8 mouse cellular contexts compared by ENCODE assay signal in the genomic region with DNA sequence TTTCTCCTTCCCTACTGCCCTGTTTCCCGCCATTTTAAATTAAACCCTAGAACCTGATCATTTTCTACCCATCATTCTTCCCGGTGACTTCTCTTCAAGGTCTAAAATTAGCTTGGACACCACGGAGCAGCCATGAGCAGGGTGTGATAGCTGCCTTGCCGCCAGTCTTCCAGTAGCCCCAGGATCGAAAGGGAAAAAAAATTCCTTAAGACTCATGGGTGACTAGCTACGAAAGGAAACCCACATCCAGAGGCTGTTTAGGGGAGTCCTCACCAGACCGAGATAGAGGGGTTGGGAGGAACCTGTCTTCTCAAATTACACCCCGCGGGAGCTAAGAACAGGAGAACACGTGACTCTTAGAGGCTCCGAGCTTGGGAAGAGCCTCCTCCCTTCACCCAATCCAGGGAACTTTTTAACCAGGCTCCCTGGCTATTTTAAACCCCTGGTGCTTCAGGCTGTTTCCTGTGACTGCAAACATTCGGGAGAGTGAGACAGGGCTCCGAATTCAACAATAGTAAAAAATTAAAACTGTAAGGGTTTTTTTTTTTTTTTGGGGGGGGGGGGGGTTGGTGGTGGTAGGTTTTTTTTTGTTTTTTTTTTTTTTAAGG. TPM values are rescaled to one million over a fixed set of nuclear protein-coding genes. Genes with fewer than 3 reads are reported as not detected.
DNase-seq lines count a peak whose midpoint lies in the region; ATAC-seq and TF ChIP-seq lines count a peak whose summit lies in the region.

No protein-coding gene starts in this region.

- no peaks in the 10 kb centered on the region for H3K9me3 ChIP-seq in forebrain, embryonic 11.5 days (ENCODE audit: control insufficient read depth, low read length)
- H3K9me3 ChIP-seq in hindbrain, embryonic 11.5 days (ENCODE audit: control insufficient read depth, low read length) = no peaks in the 10 kb centered on the region
- H3K9me3 ChIP-seq in limb, embryonic 14.5 days (ENCODE audit: control insufficient read depth, low read length) = no peaks in the 10 kb centered on the region
- H3K9me3 ChIP-seq in midbrain, embryonic 13.5 days = no peaks in the 10 kb centered on the region

- peak overlapping the region; percentile 25 for H3K4me3 ChIP-seq in forebrain, embryonic 11.5 days (ENCODE audit: low read depth, low read length)
- H3K4me3 ChIP-seq in hindbrain, embryonic 11.5 days (ENCODE audit: low read depth, low read length) = peak overlapping the region; percentile 23; the same call in 1 of the 2 replicates
- H3K4me3 ChIP-seq in limb, embryonic 14.5 days (replicated peaks; ENCODE audit: low read length) = peak overlapping the region; percentile 35
- peak overlapping the region; percentile 27 for H3K4me3 ChIP-seq in midbrain, embryonic 13.5 days (replicated peaks)

- 0 out of 2 replicates have a peak overlapping the region, but pooled peaks have one; percentile 12 for H3K27ac ChIP-seq in forebrain, embryonic 11.5 days (ENCODE audit: low read depth, low read length)
- no peak overlapping the region for H3K27ac ChIP-seq in hindbrain, embryonic 11.5 days (ENCODE audit: low read depth, low read length)
- peak overlapping the region; percentile 6; the same call in 1 of the 2 replicates for H3K27ac ChIP-seq in limb, embryonic 14.5 days (replicated peaks; ENCODE audit: low read depth, low read length)
- no peak overlapping the region for H3K27ac ChIP-seq in midbrain, embryonic 13.5 days

- H3K4me1 ChIP-seq in forebrain, embryonic 11.5 days (replicated peaks; ENCODE audit: control insufficient read depth, insufficient read depth, low read length) = no peaks in the 10 kb centered on the region
- H3K4me1 ChIP-seq in hindbrain, embryonic 11.5 days (replicated peaks; ENCODE audit: control insufficient read depth, insufficient read depth, low read length) = no peaks in the 10 kb centered on the region
- peaks cover 2% of the 10 kb centered on the region; the same call in 1 of the 2 replicates for H3K4me1 ChIP-seq in limb, embryonic 14.5 days (ENCODE audit: control insufficient read depth, insufficient read depth, low read length)
- 0 out of 2 replicates have a peak, but pooled peaks cover 5% of the 10 kb centered on the region for H3K4me1 ChIP-seq in midbrain, embryonic 13.5 days (replicated peaks)

- peak overlapping the region; percentile 45 for H3K9ac ChIP-seq in forebrain, embryonic 11.5 days (ENCODE audit: low read length)
- H3K9ac ChIP-seq in hindbrain, embryonic 11.5 days (ENCODE audit: low read depth, low read length) = peak overlapping the region; percentile 2; the same call in 1 of the 2 replicates
- H3K9ac ChIP-seq in limb, embryonic 14.5 days (ENCODE audit: low read depth, low read length, severe bottlenecking) = peak overlapping the region; percentile 28
- H3K9ac ChIP-seq in midbrain, embryonic 13.5 days (replicated peaks) = peak overlapping the region; percentile 33; the same call in 1 of the 2 replicates

- ATAC-seq in forebrain, embryonic 11.5 days (replicated peaks; ENCODE audit: low FRiP score) = peak; percentile 87
- peak; percentile 53; the same call in 1 of the 2 replicates for ATAC-seq in hindbrain, embryonic 11.5 days (ENCODE audit: low FRiP score)
- peak; percentile 84 for ATAC-seq in limb, embryonic 14.5 days (ENCODE audit: low FRiP score, low read depth)
- ATAC-seq in midbrain, embryonic 13.5 days = no peak

- H3K4me2 ChIP-seq in forebrain, embryonic 11.5 days (ENCODE audit: low read depth, low read length, severe bottlenecking) = peak overlapping the region; percentile 53
- H3K4me2 ChIP-seq in hindbrain, embryonic 11.5 days (replicated peaks; ENCODE audit: low read depth, low read length) = peak overlapping the region; percentile 50
- H3K4me2 ChIP-seq in limb, embryonic 14.5 days (replicated peaks; ENCODE audit: low read depth, low read length, severe bottlenecking) = peak overlapping the region; percentile 51
- peak overlapping the region; percentile 54 for H3K4me2 ChIP-seq in midbrain, embryonic 13.5 days (replicated peaks)

- H3K27me3 ChIP-seq in forebrain, embryonic 11.5 days (ENCODE audit: control insufficient read depth, insufficient read depth, low read length) = no peaks in the 10 kb centered on the region; the same call in 1 of the 2 replicates
- H3K27me3 ChIP-seq in hindbrain, embryonic 11.5 days (ENCODE audit: control insufficient read depth, insufficient read depth, low read length) = no peaks in the 10 kb centered on the region
- no peaks in the 10 kb centered on the region for H3K27me3 ChIP-seq in limb, embryonic 14.5 days (ENCODE audit: control insufficient read depth, insufficient read depth, low read length)
- H3K27me3 ChIP-seq in midbrain, embryonic 13.5 days = no peaks in the 10 kb centered on the region

- H3K36me3 ChIP-seq in forebrain, embryonic 11.5 days (ENCODE audit: control insufficient read depth, insufficient read depth, low read length) = no peaks in the 10 kb centered on the region
- no peaks in the 10 kb centered on the region for H3K36me3 ChIP-seq in hindbrain, embryonic 11.5 days (ENCODE audit: control insufficient read depth, insufficient read depth, low read length)
- no peaks in the 10 kb centered on the region for H3K36me3 ChIP-seq in limb, embryonic 14.5 days (ENCODE audit: control insufficient read depth, insufficient read depth, low read length)
- H3K36me3 ChIP-seq in midbrain, embryonic 13.5 days = no peaks in the 10 kb centered on the region

- WGBS in forebrain, embryonic 11.5 days = 3% methylated on average over 13 of the region's 13 CpGs
- WGBS in hindbrain, embryonic 11.5 days = 2% methylated on average over 13 of the region's 13 CpGs
- 2% methylated on average over 13 of the region's 13 CpGs for WGBS in limb, embryonic 14.5 days
- WGBS in midbrain, embryonic 13.5 days = 1% methylated on average over 13 of the region's 13 CpGs

- no peak for TF ChIP-seq POLR2A in limb, embryonic 14.5 days (IDR thresholded peaks at IDR 0.05; ENCODE audit: borderline replicate concordance, extremely low read depth, insufficient read depth, insufficient read length)

- DNase-seq in thymus, postnatal 0 days (ENCODE audit: low spot score) = peak; percentile 3
- DNase-seq in thymus, postnatal 36 days = no peak
- peak; percentile 55 for DNase-seq in forebrain, embryonic 11.5 days (ENCODE audit: low spot score)
- DNase-seq in hindbrain, embryonic 11.5 days (ENCODE audit: low spot score) = peak; percentile 60
- peak; percentile 86 for DNase-seq in limb, embryonic 14.5 days (ENCODE audit: low spot score)
- no peak for DNase-seq in layer of hippocampus, postnatal 36 days
- no peak for DNase-seq in right cerebral cortex, postnatal 25 days

RNA-seq across cellular contexts. Expression of a gene that starts 5.0 kb away (rescaled TPM):
- polyA plus RNA-seq in thymus, postnatal 0 days (2015; fragmentation: Nextera tagmentation; extraction: Ambion mirVana) = 0.77 and 0.82 TPM in 2 replicates
- polyA plus RNA-seq in forebrain, embryonic 11.5 days (2014; fragmentation: Nextera tagmentation; extraction: Ambion mirVana) = 2.8 and 3.8 TPM in 2 replicates
- 6.7 and 7.4 TPM in 2 replicates for polyA plus RNA-seq in hindbrain, embryonic 11.5 days (2014; fragmentation: Nextera tagmentation; extraction: Ambion mirVana)
- polyA plus RNA-seq in limb, embryonic 14.5 days (2012; rRNA removed) = 1.6 and 1.7 TPM in 2 replicates
- 2.5 TPM in 2 replicates for polyA plus RNA-seq in limb, embryonic 14.5 days (2014; fragmentation: Nextera tagmentation; extraction: Ambion mirVana)
- polyA plus RNA-seq in midbrain, embryonic 13.5 days (2015; fragmentation: Nextera tagmentation; extraction: Ambion mirVana) = 3.6 TPM in 2 replicates
- total RNA-seq in layer of hippocampus, postnatal 36 days (2021) = 10 to 100 TPM; 16.7 to 17.7 TPM

Comparison
In these comparisons a context has a peak if more than half of its experiments do, and no peak if none do; other contexts are left out.
1. DNase-seq: peak in thymus, postnatal 0 days (single experiment), forebrain, embryonic 11.5 days (single experiment), hindbrain, embryonic 11.5 days (single experiment) and limb, embryonic 14.5 days (single experiment); none in thymus, postnatal 36 days (0 of 2), layer of hippocampus, postnatal 36 days (0 of 2) and right cerebral cortex, postnatal 25 days (single experiment).
2. H3K27ac ChIP-seq: peak in forebrain, embryonic 11.5 days (single experiment) and limb, embryonic 14.5 days (single experiment); none in hindbrain, embryonic 11.5 days (single experiment) and midbrain, embryonic 13.5 days (single experiment).
3. Peak in every context shown above with its lines, with median percentiles within 50 percentile points of each other: H3K4me2 ChIP-seq, H3K4me3 ChIP-seq and H3K9ac ChIP-seq.